Mouse (Mus musculus) adrenal gland (tissue): ENCODE measurements around the gene Tbata.

Experiments
- intact Hi-C: fragments of 180-260 bp; cut with DNase I; formaldehyde crosslinking; loops from one replicate; pipeline ENCODE4 v1.15.1; 2025

Gene Tbata

GRCm38 (mm10) chr10:61162366-61162765, 9.4 kb upstream of the Tbata start:
- intact Hi-C loops = no loop called here

DNA sequence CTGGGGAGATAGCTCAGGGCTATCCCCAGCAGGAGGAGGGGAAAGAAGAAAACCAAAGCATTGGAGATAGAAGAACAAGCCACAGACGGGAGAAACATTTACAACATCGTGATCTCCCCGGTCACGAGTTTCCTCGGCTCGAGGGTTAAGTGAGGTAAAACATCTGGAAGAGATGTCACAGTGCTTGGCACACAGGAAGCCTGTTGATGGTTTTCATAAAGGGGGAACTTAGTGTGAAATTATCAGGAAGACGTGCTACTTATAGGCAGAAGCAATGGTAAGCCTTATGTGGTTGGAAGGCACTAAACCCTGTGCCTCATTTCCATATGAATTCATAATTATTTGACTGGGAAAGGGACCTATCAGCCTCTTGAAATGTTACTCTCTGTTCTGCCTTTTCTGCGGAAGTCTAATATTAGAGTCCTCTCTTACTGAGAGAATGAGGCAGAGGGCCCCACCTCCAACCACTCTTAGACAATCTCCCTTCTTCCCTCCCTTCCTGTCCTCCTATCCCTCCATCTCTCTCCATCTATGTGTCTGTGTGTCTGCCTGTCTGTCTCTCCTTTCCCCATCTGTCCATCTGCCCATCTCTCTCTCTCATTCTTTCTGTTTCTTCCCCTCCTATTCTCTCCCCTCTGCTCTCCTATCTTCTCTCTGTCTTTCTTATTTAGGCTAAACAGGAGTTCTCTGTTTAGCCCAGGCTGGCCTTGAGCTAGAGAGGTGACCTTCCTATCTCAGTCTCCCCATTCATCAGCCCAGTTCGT, 4.2 kb upstream of the Tbata start:
- intact Hi-C loops = no loop called here

DNA sequence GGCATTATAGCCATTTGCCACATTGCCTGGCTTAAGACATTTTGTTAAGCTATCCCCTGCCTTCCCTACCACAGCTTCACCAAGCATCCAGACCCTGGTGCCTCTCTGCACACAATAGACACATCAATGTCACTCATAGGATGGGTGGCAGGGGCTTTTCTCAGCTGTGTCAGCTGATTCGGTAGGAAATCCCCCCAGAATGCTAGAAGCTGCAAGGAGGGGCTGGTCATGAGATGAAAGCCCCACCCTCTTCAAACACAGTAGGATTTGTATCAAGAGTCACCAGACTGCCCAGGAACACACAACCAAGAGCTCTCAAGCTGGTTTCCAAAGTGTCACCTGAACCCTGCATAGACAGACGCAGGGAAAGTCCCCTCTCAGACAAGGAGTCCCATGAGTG, 3.4 kb upstream of the Tbata start:
- intact Hi-C loops = no loop called here

DNA sequence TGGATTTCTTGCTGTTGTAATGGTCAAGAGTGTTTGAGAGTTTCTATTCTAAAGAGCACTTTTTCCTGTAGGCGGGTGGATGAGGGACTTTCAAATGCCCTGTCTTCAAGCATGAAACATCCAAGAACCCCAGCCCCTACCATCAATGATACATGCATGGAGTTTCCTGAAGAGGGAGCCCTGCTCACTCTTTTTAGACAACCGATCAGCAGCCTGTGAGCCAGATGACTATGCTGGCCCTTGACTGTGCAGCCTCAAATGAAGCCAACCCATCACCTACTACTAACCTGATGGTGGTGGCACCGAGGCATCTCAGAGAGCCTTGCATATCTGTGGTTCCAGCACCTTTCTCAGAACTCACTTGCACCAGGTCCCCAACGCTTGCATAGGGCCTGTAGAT, 742 bp downstream of the Tbata start:
- intact Hi-C loops = no loop called here

DNA sequence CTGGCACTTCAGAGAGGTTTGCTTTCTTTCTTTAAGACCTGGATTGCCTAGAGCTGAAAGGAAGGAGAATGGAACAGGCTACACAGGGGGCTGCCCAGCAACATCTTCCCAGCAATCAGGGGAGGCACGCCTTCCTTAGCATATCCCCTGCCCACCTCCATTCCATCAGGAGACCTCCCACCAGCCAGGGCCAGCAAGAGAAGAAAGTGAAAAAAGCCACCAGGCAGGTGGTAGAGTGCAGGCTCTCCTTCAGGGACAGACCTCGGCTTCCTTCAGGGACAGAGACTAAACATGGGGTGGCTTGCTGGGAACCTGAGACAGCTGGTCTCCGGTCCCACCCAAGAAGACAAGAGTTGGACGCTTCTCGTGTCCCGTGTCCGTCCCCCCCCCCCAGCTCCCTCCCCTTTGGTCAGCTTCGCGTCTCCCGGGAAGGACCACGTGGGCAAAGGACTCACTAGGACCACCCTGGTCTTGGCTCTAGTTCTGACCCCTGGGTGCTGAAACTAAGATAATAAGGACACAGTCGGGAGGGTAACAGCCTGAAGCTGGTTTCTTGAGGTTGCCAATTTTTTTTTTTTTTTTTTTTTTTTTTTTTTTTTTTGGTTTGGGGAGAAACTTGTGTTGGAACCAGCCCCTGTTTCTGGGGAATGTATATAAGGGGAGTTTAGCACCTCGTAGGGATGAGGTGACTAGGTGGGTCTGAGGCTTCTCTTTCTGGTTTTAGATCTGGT, 3.1 kb downstream of the Tbata start:
- intact Hi-C loops = no loop called here

GRCm38 (mm10) chr10:61175442-61176204, 3.9 kb downstream of the Tbata start:
- intact Hi-C loops = no loop called here

- intact Hi-C loops = no loop called here
Observed at GRCm38 (mm10) chr10:61176221-61176790, 4.6 kb downstream of the Tbata start.

GRCm38 (mm10) chr10:61177751-61178150, 6.0 kb downstream of the Tbata start:
- intact Hi-C loops = no loop called here

DNA sequence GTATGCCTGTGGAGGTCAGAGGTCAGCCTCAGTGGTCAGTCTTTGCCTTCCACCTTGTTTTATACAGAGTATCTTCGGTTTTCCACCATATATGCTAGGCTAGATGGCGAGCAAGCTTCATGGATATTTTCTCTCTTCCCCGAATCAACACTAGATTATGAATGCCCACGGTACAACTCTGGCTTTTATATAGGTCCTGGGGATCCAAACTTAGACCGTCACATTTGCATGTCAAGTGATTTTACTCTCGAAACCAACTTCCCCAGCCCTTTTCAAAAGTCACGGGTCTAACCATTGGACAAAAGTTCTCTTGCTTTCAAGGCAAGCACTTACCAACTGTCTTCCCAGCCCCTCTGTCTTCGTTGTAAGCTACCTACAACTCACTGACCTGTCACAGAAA, 6.9 kb downstream of the Tbata start:
- intact Hi-C loops = no loop called here

DNA sequence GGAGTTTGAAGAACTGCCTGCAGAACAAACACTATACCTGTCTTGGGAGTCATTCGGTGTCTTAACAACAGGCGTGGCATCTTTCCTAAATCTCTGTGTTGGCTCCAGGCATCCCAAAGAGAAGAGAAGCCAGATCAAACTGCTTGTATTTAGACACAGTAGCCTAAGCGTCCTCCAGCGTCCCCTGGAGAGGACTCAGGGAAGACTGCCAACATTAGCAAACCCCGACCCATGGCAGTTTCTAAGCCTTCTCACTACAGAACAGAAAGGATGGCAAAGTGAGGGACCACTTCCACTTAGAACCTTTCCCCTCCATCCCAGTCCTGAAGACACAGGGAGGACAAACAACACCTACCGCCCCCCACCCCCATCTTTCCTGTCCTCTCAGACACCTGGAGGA, 8.2 kb downstream of the Tbata start:
- intact Hi-C loops = no loop called here

DNA sequence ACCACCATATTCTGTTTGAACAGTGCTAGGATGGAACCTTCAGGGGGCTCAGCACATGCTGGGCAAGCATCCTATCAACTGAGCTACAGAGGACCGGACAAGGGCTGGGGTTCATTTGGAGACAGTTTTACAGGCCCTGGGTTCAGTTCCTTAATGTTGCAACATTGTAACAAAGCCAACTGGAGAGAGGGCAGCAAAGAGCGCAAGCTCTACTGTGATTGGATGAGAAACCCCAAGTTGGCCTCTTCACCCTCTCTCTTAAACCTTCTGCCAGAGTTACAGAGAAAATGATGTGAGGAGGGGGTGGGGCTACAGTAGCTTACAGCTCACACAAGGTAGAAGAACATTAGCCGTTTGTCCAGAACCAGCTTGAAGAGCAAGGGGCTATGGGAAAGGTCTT, 15.2 kb downstream of the Tbata start:
- intact Hi-C loops = no loop called here

- intact Hi-C loops = no loop called here
Observed at GRCm38 (mm10) chr10:61188010-61188409, 16.3 kb downstream of the Tbata start.

DNA sequence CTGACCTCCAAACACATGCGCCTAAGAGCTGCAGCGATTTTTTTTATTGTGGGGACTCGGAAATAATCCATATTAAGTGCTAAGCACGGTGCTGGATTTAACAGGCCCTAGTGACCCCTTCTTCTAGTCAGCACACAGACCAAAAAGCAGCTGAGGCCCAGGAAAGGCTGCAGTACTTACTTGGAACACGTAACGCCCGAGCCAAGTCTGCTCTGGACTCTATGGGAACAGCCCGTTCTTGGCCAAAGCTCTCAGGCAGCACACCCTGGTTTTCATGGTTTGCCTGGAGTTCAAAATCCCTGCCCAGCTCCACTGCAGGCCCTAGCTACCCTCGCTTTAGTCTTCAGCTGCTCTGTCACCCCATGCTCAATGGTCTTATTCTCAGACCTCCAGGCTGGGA, 22.9 kb downstream of the Tbata start:
- intact Hi-C loops = loop anchor here (5.0 kb wide), 1 partner anchor 213 kb away; no protein-coding TSS in a partner anchor

GRCm38 (mm10) chr10:61195216-61195615, 23.5 kb downstream of the Tbata start:
- intact Hi-C loops = loop anchor here (5.0 kb wide), 1 partner anchor 212 kb away; no protein-coding TSS in a partner anchor

DNA sequence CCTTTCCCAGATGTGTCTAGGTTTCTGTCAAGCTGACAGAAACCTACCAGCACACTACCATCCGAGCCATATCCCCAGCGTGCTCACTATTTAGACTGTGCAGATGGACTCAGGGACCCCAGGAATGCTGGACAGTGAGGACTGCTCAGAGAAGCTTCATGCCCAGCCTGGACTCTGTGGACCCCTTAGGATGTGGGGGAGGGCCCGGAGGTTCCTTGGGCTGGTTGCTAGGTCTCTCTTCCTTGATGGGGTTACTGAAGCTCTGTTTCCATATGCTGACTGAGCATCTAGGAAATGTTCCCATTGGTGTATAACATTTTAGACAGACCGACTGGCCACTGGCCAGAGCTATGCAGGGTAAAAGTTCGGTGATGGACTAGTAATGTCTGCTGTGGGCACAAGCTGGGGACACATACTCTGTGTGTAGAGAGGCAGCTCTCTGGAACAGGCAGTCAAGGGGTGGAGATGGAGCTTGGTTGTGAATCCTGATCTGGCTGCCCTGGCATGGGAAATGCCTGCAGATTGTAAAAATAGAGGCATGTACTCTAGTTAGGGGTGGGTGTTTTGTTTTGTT, 24.1 kb downstream of the Tbata start:
- intact Hi-C loops = loop anchor here (5.0 kb wide), 1 partner anchor 211 kb away; no protein-coding TSS in a partner anchor

GRCm38 (mm10) chr10:61199566-61200213, 27.9 kb downstream of the Tbata start:
- intact Hi-C loops = loop anchor here (1.0 to 5.0 kb wide), 3 partner anchors 73 to 208 kb away; partner anchors contain the start of gene Adamts14

- intact Hi-C loops = loop anchor here (5.0 kb wide), 1 partner anchor 72 kb away; the partner anchor contains the start of gene Adamts14
Observed at GRCm38 (mm10) chr10:61200232-61200820, 28.6 kb downstream of the Tbata start.

DNA sequence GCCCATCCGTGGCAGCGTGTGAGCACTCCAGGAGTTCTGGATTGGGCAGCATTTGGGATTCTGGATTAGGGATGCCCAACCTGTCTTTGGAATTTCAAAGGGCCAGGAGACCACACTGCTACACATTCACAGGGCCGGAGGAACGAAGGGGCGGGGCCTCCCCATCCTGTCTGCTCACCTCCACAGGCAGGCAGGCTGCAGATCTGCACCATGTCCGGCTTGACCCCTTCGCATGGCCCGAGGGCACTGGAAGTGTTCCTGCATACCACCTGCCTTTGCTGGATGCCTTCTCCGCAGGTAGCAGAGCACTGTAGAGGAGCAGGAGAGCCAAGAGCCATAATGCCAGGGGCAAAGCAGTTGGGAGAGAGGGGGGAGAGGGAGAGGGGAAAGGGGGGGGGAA, 29.2 kb downstream of the Tbata start:
- intact Hi-C loops = loop anchor here (5.0 kb wide), 1 partner anchor 71 kb away; the partner anchor contains the start of gene Adamts14

GRCm38 (mm10) chr10:61201596-61202318, 30.0 kb downstream of the Tbata start:
- intact Hi-C loops = loop anchor here (5.0 kb wide), 1 partner anchor 71 kb away; the partner anchor contains the start of gene Adamts14
